In the genomic region with DNA sequence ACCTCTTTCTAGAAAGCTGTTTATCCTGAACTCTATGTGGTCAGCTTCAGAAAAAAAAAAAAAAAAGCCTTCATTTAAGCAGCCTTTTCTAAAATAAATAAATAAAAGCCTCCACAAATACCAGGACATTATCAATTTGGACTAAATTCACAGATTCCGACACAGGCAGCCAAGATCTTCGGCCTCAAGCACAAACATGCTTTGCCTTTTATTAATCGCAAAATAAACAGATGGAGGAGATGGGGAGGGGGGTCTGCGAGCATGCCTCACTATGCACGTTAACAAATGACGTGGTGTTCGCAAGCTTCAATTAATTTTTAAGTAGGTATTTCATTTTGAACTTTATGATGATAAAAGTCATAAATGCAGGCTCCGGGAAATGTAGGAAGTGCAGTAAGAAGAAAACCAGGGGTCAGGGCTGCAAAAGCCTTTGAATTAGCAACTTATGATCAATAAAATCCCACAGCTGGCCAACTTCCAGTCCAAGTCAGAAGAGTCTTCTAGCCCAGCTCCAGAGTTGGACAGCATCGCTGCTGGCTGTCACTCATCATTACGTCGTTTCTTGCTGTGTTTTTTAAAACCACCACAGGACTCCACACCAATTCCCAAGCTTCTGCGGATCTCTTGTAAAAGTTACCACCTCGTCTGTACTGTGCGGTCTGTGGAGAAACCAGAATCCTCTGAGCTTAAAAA, we compare ENCODE assay signal across 9 mouse cellular contexts. TPM values are rescaled to one million over a fixed set of nuclear protein-coding genes. Genes with fewer than 3 reads are reported as not detected.
A peak's percentile ranks its signal among the peaks of the same experiment; 100 is the strongest.
DNase-seq lines count a peak whose midpoint lies in the region; ATAC-seq and TF ChIP-seq lines count a peak whose summit lies in the region.
"Had no signal": no experiment of that assay in that cellular context is flagged by ENCODE, and none has a peak within 500 bp of the region (broad histone marks: within the 10 kb centered on the region; RNA-seq: fewer than 3 reads in every experiment).

No protein-coding gene starts in this region.

- WGBS in kidney, embryonic 14.5 days = 62% methylated on average over 14 of the region's 14 CpGs
- 44% methylated on average over 14 of the region's 14 CpGs for WGBS in limb, embryonic 11.5 days

- no peak overlapping the region for H3K4me3 ChIP-seq in kidney, embryonic 14.5 days (ENCODE audit: low read length)
- no peak overlapping the region for H3K4me3 ChIP-seq in embryonic fibroblast, embryonic 13.5 days (ENCODE audit: insufficient read depth, low read length)
- H3K4me3 ChIP-seq in limb, embryonic 11.5 days (ENCODE audit: low read depth, low read length) = no peak overlapping the region
- H3K4me3 ChIP-seq: liver, embryonic 15.5 days had no signal

- H3K9ac ChIP-seq in kidney, embryonic 14.5 days (ENCODE audit: low read depth, low read length) = no peak overlapping the region
- no peak overlapping the region for H3K9ac ChIP-seq in limb, embryonic 11.5 days (ENCODE audit: low read length)
- H3K9ac ChIP-seq: liver, embryonic 15.5 days had no signal

- no peaks in the 10 kb centered on the region for H3K27me3 ChIP-seq in kidney, embryonic 14.5 days (ENCODE audit: control insufficient read depth, insufficient read depth, low read length)
- H3K27me3 ChIP-seq in limb, embryonic 11.5 days (ENCODE audit: control insufficient read depth, insufficient read depth, low read length) = no peaks in the 10 kb centered on the region
- H3K27me3 ChIP-seq: liver, embryonic 15.5 days had no signal

- ATAC-seq in kidney, embryonic 14.5 days (ENCODE audit: low FRiP score, low TSS enrichment) = no peak
- 0 out of 2 replicates have a peak, but pooled peaks have one; percentile 32 for ATAC-seq in limb, embryonic 11.5 days (ENCODE audit: insufficient number of reproducible peaks, low FRiP score, low TSS enrichment, low read depth)

- no peak for TF ChIP-seq POLR2A in embryonic fibroblast, embryonic 13.5 days (IDR thresholded peaks at IDR 0.05; ENCODE audit: low read depth, low read length)

- no peaks in the 10 kb centered on the region for H3K9me3 ChIP-seq in kidney, embryonic 14.5 days (ENCODE audit: control insufficient read depth, low read length)
- no peaks in the 10 kb centered on the region for H3K9me3 ChIP-seq in limb, embryonic 11.5 days (ENCODE audit: control insufficient read depth, low read length)
- H3K9me3 ChIP-seq: liver, embryonic 15.5 days had no signal

- no peak overlapping the region for H3K4me2 ChIP-seq in kidney, embryonic 14.5 days (replicated peaks; ENCODE audit: low read depth, low read length)
- no peak overlapping the region for H3K4me2 ChIP-seq in limb, embryonic 11.5 days (ENCODE audit: low read depth, severe bottlenecking)
- H3K4me2 ChIP-seq: liver, embryonic 15.5 days had no signal

- TF ChIP-seq CTCF in embryonic fibroblast, embryonic 13.5 days (IDR thresholded peaks at IDR 0.05; ENCODE audit: borderline replicate concordance, insufficient read depth, low read length) = no peak

- DNase-seq in kidney, adult 11 months = no peak
- peak; percentile 75 for DNase-seq in NIH3T3 (ENCODE audit: low read depth)
- no peak for DNase-seq in limb, embryonic 11.5 days (ENCODE audit: low spot score)
- DNase-seq in right cerebral cortex, postnatal 4 days = no peak
- DNase-seq in right cerebral cortex, adult 2 months (ENCODE audit: low spot score in 2 of 2) = no peak
- DNase-seq: cerebellum, postnatal 36 days had no signal

- no peaks in the 10 kb centered on the region for H3K36me3 ChIP-seq in kidney, embryonic 14.5 days (ENCODE audit: control insufficient read depth, insufficient read depth, low read length)
- H3K36me3 ChIP-seq in limb, embryonic 11.5 days (ENCODE audit: control insufficient read depth, insufficient read depth, low read length) = no peaks in the 10 kb centered on the region
- H3K36me3 ChIP-seq: liver, embryonic 15.5 days had no signal

- H3K4me1 ChIP-seq in kidney, embryonic 14.5 days (ENCODE audit: control insufficient read depth, insufficient read depth, low read length) = peaks cover 46% of the 10 kb centered on the region
- peaks cover 9% of the 10 kb centered on the region for H3K4me1 ChIP-seq in embryonic fibroblast, embryonic 13.5 days (ENCODE audit: control insufficient read depth, insufficient read depth, low read length)
- H3K4me1 ChIP-seq in limb, embryonic 11.5 days (ENCODE audit: control insufficient read depth, insufficient read depth, low read length) = peaks cover 34% of the 10 kb centered on the region
- H3K4me1 ChIP-seq: liver, embryonic 15.5 days had no signal

- peak overlapping the region; percentile 47; the same call in 1 of the 2 replicates for H3K27ac ChIP-seq in kidney, embryonic 14.5 days (ENCODE audit: low read depth, low read length)
- peak overlapping the region; percentile 5 for H3K27ac ChIP-seq in embryonic fibroblast, embryonic 13.5 days (ENCODE audit: insufficient read depth, low read length)
- H3K27ac ChIP-seq in limb, embryonic 11.5 days (replicated peaks; ENCODE audit: low read depth, low read length) = no peak overlapping the region
- H3K27ac ChIP-seq: liver, embryonic 15.5 days had no signal

RNA-seq across cellular contexts. Expression of gene Nxn, which starts 40.2 kb away (rescaled TPM):
- 29.3 and 38.0 TPM in 2 replicates for polyA plus RNA-seq in kidney, embryonic 14.5 days (2014; fragmentation: Nextera tagmentation; extraction: Ambion mirVana)
- 135 and 156 TPM in 2 replicates for polyA plus RNA-seq in embryonic fibroblast, embryonic 13.5 days (2011; ENCODE audit: insufficient read length, low read depth, missing spikeins)
- 45.7 and 57.3 TPM in 2 replicates for polyA plus RNA-seq in limb, embryonic 11.5 days (2014; fragmentation: Nextera tagmentation; extraction: Ambion mirVana)

RNA-seq across cellular contexts. Expression of gene Timm22, which starts 48.0 kb away (rescaled TPM):
- polyA plus RNA-seq in kidney, embryonic 14.5 days (2014; fragmentation: Nextera tagmentation; extraction: Ambion mirVana) = 113 and 139 TPM in 2 replicates
- 28.2 and 35.5 TPM in 2 replicates for polyA plus RNA-seq in embryonic fibroblast, embryonic 13.5 days (2011; ENCODE audit: insufficient read length, low read depth, missing spikeins)
- polyA plus RNA-seq in limb, embryonic 11.5 days (2014; fragmentation: Nextera tagmentation; extraction: Ambion mirVana) = 135 and 152 TPM in 2 replicates
